Mouse (Mus musculus) c-Kit-positive CD71-negative TER-119-negative erythroid progenitor cells, embryonic 14.5 days (primary cell): ENCODE measurements around the gene Gbf1.

Experiments used
- DNase-seq: peaks from one replicate; pipeline ENCODE4 v3.0.0-alpha.2; 2013; ENCODE audit warnings: low read depth

Gbf1 gene

GRCm38 (mm10) chr19:46315752-46316610 lies 163.7 kb downstream of the Gbf1 start:
- DNase-seq = no peak

DNA sequence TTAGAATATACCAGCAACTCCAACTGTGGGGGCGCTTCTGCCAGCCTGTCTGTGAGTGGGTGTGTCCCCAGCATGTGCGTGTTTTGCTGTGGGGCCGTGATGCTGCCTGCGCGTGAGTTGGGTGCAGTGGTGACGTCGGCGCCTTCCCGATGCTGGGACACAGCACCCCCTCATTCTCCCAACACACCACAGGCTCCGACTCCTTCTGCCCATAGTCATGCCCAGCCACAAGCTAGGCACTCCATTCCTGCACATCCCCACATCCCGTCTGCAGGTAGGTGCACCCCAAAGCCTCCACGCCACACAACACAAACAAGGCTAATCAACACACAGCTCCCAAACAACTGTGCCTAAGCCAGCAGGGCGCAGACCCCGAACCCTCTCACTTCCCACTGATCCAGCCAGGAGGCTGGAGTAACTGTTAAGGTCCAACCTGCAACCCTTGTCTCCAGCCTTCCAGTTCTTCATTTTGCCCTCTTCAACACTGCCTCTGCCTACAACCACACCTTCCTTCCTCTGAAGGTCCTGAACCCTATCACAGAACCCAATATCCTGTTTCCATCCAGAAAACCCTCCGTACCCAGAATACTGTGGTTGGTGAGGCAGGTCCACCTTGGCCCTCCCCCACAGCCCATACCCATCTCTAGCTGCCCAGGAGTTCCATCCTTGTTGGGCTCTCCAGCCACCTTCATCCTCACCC lies 164.7 kb downstream of the Gbf1 start:
- no peak for DNase-seq

- no peak for DNase-seq
These were observed 165.2 kb downstream of the Gbf1 start for GRCm38 (mm10) chr19:46317546-46317885.

GRCm38 (mm10) chr19:46318031-46318471 lies 165.7 kb downstream of the Gbf1 start:
- no peak for DNase-seq

DNA sequence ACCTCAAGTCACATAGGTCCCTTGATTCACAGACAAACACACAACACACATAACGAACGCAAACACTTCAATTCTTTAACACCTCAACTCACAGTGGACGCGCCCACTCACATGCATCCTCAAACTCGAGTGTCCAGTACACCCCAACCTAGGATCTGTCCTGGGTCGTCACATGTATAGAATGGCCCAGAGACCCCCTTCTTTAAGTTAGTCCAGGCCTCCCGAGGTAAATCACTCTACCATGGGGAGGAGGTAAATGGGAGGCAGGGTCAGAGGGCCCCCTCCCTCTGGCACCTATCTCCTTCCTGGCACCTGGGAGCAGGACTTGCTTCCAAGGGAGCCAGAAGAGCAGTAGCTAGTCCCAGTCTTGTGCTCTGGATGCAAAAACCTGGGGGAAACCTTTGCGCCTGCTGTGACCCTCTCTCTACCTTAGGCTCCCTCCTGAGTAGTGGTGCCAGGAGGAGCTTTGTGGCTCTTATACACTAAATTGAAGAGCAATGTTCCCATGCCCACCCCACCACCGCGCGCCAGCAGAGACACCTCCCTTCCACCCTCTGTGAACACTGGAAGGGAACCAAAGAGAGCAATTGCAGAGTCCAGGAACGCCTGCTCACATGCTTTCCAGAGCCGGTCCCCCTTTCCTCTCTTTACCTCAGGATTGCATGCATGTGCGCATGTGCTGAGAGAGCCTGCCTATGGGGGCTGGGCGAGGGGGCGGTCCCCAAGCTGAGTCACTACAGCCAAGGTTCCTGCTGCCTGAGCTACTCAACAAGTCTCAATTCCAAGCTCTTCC lies 166.5 kb downstream of the Gbf1 start:
- DNase-seq = no peak

GRCm38 (mm10) chr19:46320076-46320785 lies 167.9 kb downstream of the Gbf1 start:
- DNase-seq = no peak

- DNase-seq = no peak
These were observed 169.0 kb downstream of the Gbf1 start for GRCm38 (mm10) chr19:46321101-46321943.

DNA sequence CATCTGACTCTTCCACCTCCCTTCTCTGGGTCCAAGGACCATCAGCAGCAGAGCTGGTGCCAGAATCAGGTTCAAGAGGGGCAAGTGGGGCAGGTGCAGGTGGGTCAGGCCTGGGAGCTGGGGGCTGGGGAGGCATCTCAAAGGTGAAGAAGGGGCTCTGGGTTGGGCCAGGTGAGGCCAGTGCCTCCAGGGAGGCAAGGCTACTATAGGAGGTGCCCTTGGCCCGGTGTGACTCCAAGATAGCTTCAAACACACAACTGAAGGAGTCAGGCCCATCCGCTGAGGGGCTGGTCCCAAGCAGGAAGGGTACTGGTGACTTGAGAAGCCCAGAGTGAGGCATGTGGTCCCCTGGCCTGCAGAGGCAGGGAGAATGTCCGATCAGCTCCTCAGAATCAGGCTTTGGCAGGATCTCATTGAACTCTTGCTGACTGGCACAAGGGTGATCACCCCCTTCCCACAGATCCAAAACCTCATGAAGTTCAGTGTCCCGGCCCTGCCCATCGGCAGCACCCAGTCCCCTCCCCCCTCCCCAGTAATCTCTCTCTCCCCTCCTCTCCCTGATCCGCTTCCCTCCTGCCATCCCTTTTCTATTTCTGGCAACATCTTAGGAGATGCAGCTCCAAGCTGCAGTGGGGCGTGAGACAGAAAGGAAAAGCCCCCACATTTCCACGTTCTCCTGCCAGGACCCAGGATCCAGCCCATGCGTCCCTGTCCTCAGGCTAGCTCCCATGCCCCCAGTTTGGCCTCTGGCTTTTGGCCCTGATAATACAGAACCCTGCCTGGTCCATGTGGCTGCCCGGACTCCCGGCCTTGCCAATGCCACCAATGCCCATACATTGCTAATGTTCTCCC lies 170.1 kb downstream of the Gbf1 start:
- DNase-seq = no peak

DNA sequence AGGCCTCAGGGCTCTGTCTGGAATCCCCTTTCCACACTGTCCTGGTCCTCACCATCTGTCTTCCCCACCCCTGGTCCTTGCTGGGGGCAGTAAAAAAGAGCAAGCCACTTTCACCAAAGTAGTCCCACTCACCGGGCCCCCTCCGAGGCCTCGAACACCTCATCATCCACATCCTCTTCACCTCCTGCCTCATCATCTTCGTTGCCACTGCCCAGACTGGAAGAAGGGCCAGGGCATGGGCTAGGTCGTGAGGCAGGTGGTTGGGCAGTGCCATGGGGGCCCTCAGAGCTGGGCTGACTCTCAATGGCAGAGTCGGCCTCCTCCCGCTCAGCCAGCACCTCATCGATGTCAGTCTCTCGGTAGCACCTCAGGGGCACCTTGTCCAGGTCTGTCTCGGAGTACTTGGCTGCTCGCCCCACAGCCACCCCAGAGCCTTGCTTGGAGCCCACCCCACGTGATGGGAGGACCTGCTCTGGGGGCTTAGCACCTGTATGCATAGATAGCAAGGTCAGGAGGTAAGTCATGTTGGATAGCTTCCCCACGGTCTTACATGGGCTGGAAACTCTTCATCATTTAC lies 170.8 kb downstream of the Gbf1 start:
- no peak for DNase-seq

DNA sequence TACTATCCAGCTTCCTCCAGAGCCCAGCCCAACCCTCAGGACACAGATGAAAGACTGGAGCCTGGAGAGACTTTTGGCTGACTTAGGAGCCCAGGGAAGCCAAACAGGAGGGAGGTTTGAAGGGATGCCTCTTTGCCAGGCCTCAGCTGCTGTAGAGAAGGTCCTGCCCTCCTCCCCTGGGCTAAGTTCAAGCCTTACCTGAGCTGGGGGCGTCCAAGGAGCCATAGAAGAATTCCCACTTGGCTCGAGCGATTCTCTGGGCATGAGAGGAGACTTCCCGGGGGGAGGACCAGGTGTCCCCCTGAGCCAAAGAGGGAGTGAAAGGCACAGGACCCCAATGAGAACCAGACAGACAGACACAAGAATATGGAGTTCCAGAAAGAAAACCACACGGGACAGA lies 171.4 kb downstream of the Gbf1 start:
- DNase-seq = no peak

DNA sequence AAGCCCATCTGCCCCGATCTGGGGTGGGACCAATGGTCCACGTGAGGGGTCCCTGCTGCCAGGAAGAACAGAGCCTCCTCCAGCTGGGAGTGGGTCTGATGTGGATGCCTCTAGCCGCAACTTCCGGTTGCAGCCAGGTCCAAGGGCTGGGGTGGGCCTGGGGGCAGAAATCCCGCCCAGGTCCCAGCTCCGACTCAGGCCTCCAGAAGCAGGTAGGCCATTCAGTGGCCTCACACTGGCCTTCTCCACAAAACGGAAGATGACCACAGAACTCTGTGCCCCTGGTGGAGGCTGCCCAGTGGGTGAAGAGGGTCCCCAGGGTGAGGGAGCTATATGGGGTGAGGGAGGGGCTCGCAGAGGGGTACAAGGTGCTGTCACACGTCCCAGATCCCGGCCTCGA lies 172.1 kb downstream of the Gbf1 start:
- DNase-seq = no peak

DNA sequence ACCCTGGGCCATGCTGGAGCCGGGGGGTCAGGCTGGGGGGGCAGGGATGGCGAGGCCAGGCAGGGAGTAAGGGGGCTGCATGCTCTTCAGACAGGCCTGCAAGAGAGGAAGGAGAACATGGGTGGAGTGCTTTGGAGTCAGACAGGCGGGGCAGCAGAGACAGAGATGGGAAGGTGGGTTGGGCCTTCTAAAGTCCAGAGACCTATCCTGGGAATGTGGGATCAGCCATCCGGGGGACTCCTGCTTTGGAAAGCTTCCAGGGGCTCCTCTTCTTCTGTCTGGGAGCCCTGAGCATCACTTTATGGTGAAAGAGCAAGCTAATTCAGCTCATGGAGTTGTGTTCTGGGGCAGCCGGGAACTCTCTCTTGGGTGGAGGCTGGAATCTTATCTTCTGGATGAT lies 172.6 kb downstream of the Gbf1 start:
- DNase-seq = no peak

DNA sequence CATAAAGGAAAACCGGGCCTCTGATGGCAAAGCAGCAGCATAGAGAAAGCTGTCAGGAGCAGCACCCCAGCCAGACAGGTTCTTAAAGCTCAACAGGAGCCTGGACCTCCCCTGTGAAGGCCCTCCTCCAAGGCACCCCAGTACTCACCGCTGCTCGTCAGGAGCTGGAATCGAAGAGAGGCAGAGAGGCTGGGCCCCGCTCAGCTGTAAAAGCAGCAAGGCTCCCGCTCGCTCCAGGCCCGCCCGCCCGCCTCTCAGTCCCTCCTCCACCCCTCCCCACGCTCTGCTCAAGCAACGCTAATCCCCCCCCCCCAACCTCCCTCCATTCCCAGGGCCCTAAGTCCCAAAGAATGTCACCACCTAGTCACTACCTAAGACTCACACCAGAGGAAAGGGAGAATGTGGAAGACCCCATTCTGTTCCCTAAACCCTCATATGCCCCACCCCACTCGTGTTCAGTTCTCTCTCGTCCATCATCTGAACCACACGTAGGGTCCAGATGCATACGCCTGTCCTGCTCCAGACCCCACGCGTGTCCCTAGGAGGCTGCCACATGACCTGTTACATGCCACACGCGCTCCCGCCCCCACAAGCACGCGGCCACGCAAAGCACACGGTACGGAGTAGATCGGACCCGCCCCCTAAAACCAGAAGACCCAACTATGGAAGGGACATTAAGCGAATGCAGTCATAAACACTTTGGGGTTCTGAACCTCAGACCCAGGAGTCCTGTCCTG lies 173.9 kb downstream of the Gbf1 start:
- DNase-seq = no peak

DNA sequence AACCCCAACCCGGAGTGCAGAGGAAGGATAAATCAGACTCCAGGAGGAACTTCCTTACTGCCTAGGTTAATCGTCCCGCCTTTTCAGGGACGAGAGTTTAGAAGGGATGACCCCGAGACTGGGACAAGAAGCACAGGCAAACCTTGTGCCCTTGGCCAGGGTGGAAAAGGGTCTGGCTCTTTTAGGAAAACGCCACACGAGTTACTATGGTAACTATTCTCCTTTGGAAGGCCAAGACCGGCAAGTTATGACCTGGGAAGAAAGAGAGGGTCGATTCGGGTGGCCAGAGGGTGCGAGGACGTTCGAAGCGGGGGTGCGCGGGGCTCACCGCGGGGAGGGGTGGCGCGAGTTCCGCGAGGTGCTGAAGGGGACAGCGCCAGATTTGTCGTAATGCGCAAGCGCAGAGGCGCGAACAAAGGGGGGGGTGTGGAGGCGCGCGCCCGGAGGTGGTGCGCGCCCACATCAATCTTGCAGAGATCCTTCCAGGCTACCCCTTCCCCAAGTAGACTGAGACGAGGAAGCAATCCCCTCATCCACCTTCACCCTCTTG lies 174.5 kb downstream of the Gbf1 start, which contains the start of gene Psd:
Psd (minus strand) TSS at position 401 of the 550 bp plus-strand sequence.
- DNase-seq = no peak

DNA sequence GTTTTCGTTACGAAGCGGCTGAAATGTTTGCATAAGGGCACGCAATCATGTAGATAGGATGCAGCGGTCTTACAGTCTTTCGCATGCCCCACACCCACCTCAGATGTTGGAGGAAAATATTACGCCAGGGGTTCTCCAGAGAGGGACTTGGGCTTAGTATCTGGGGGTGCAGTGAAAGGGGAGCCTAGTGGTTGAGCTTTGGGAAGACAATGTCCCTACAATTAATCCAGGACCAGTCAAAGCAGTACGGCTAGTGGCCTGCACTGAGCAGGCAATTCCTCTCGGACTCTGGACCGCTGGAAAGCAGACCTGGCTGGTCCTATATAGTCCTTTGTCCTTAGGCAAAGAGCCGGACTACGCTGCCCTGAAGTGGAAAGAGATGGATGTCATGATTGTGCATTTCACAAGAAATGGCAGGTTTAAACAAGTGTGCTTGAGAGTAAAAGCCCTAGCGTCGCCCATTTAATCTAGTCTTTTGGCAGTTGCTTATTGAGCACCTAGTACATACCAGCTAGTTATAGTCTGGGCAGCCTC lies 175.3 kb downstream of the Gbf1 start:
- DNase-seq = no peak

DNA sequence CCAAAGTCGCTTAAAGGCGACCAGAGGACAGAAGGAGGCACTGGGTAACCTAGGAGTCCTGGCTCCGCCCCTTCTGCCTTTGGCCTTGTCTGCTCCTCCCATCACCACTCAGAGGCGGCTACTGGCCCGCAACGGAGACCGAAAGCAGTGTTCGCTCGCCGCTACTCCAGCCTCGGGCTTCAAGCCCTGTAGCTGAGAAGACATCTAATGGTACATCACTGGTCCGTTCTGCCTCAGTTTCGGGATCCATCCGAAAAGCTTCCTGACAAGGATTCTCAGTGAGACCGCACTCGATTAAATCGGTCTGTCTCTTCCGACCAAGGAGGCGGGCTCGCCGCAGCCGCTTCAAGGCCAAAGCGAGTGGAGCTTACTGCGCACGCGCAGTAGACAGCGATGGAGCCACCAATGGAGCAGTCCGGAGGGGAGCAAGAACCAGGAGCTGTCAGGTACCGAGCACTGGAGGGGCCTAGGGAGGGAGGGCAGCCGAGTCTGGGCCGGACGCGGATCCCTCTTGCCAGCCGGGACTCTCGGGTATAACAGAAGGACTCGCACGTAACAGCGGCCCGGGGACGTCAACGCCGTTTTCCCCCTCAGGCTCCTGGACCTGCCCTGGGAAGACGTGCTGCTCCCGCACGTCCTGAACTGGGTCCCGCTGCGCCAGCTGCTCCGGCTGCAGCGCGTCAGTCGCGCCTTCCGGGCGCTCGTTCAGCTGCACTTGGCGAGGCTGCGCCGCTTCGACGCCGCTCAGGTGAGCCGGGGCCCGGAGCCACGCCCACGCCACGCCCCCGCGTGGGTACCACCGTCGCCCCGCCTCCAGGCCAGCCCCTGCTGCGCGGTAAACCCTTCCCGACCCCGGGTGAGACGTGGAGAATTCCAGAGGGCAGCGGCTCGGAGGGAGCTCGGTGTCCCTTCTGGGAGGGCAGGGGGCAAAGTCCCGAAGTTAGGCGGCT lies 176.0 kb downstream of the Gbf1 start, which contains the start of gene Fbxl15:
Fbxl15 (plus strand) TSS at position 104 of the 950 bp plus-strand sequence.
- peak; percentile 92 for DNase-seq

DNA sequence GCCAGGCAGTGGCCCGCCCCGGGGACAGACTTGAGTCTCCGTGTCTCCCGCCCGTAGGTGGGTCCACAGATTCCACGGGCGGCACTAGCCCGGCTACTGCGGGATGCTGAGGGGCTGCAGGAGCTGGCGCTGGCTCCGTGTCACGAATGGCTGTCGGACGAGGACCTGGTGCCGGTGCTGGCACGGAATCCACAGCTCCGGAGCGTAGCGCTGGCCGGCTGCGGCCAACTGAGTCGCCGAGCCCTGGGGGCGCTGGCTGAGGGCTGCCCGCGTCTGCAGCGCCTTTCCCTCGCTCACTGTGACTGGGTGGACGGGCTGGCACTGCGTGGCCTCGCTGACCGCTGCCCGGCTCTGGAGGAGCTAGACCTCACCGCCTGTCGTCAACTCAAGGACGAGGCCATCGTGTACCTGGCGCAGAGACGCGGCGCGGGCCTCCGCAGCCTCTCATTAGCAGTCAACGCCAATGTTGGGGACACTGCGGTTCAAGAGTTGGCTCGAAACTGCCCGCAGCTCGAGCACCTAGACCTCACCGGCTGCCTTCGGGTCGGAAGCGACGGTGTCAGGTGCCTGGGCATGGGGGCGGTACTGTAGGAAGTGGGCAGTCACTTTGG lies 176.8 kb downstream of the Gbf1 start:
- no peak for DNase-seq
